Mouse (Mus musculus): ENCODE data around the gene Tmem236.

The Tmem236 gene

DNA sequence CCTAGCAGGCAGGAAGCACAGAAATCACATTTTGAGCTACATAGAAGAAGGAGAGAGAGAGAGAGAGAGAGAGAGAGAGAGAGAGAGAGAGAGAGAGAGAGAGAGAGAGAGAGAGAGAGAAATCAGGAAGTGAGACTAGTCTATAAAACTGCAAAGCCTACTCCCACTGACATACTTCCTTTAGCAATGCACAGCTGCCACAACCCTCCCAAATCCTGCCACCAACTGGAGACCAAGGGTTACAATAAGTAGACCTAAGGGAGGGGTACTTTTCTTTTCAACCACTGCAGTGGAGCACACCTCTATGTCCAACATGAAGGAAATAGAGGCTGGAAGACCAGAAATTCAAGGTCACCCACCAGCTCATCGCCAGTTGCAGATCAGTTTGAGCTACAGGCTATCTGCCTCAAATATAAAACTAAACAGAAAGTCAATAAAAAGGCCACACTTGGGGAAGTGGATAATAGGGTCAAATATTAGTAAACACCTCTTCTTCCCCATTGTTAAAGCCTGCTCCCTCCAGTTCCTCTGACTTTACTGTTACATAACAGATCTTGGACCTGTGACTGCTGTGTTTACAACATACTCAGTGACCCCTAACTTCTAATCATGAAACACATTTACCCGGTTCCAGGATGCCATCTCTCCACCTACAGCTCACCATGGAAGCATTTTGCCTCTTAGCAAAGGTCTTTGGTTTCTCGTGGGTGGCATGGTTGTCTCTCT lies 75.7 kb downstream of the Tmem236 start:
- no peak for DNase-seq (ENCODE audit: low read depth, low spot score)

DNA sequence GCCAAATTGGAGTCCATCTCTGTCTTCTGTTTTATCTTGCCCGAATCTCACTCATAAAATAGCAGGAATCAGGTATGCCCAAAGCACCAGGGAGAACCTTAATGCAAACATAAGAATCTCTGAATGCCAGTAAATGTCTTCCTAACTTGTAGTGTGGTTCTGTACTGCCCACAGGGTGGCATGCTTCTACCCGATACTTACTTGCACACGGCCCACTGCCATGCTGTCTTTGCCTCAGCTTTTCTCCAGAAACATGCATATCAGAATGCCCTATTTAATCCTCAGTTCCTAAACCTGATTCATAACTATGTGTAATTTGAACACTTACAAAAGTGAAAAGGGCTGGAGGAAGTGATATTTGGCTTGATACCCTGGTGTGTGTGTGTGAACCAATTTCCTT lies 77.6 kb downstream of the Tmem236 start:
- no peak for DNase-seq (ENCODE audit: low read depth, low spot score)

DNA sequence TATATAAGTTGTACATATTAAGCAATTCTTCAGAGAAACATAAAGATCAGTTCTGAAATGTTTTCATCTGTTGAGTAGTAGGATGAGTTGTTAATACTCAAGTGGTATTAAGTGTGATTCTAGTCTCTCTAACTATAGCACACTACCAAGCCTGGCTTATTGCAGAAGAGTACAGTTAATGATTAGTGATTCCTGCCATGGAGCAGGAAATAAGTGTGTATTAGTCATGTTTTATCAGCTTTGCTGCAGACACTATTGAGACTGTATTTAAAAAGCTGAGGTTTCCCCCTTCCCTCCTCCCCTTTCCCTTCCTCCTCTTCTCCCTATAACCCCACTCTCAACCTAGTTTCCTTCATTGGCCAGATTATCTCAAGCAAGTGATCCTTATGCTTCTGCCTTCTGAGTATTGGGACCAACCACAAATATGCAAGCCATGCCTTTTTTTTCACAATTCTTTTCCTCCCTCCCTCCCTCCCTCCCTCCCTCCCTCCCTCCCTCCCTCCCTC lies 84.1 kb downstream of the Tmem236 start:
- no peak for DNase-seq (ENCODE audit: low read depth, low spot score)

- DNase-seq (ENCODE audit: low read depth, low spot score): no peak
Observed at GRCm38 (mm10) chr2:14262090-14262489, 87.8 kb downstream of the Tmem236 start.

DNA sequence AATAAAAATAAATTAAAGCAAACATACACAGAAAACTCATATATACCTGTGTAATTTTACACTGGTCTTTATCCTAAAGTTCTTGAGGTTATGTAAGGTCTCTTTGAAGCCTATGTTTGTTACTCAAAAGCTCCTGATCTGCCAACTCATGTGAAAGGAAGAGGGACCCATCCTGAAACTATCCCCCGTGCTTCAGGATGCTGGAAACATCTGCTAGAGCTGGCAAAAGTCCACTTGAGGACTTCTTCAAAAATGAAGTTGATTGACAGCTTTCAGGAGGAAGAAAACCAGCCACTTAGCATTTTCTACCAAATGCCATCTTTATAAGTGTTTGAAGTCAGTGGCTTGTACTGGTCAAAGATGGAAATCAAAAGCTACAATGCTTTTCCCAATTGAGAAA lies 94.8 kb downstream of the Tmem236 start:
- no peak for DNase-seq (ENCODE audit: low read depth, low spot score)
